Mouse (Mus musculus) forebrain, embryonic 16.5 days (tissue): ENCODE measurements at regions not wholly inside any gene's neighbourhood (a gene's known extent, or its start where the extent isn't known, plus 50 kb on each side); places are given as distances from the start of the nearest gene placed in this dataset.
A peak's percentile ranks its signal among the peaks of the same experiment; 100 is the strongest.

ENCODE experiments used
- ATAC-seq: fragments of 200-750 bp; cut with Nextera tagmentation; 2 replicates; pipeline ENCODE4 v1.8.0; 2017; ENCODE audit warnings: mild to moderate bottlenecking, moderate library complexity
- H3K27ac ChIP-seq: fragments of 300-500 bp; sonication (generic); 2 replicates; pipeline ENCODE4 v1.5.1; 2014; ENCODE audit warnings: low read length, control low read depth
- H3K27me3 ChIP-seq: fragments of 300-500 bp; sonication (generic); replicated peaks from 2 replicates; pipeline ENCODE4 v1.6.1; 2014; ENCODE audit warnings: low read length; ENCODE audit not compliant: control insufficient read depth, insufficient read depth
- H3K36me3 ChIP-seq: fragments of 300-500 bp; sonication (generic); 2 replicates; pipeline ENCODE4 v1.6.1; 2014; ENCODE audit not compliant: control insufficient read depth, insufficient read depth
- H3K4me1 ChIP-seq: fragments of 300-500 bp; sonication (generic); replicated peaks from 2 replicates; pipeline ENCODE4 v1.6.1; 2014; ENCODE audit warnings: low read length; ENCODE audit not compliant: control insufficient read depth, insufficient read depth
- H3K4me2 ChIP-seq: fragments of 300-500 bp; sonication (generic); 2 replicates; pipeline ENCODE4 v1.6.1; 2014; ENCODE audit warnings: mild to moderate bottlenecking, low read length, control low read depth
- H3K4me3 ChIP-seq: fragments of 300-500 bp; sonication (generic); replicated peaks from 2 replicates; pipeline ENCODE4 v1.5.1; 2014; ENCODE audit warnings: mild to moderate bottlenecking, low read length, control low read depth
- H3K9ac ChIP-seq: fragments of 300-500 bp; sonication (generic); replicated peaks from 2 replicates; pipeline ENCODE4 v1.6.1; 2014; ENCODE audit warnings: low read depth, low read length, control low read depth
- H3K9me3 ChIP-seq: fragments of 300-500 bp; sonication (generic); 2 replicates; pipeline ENCODE4 v1.6.1; 2016; ENCODE audit warnings: low read length; ENCODE audit not compliant: control insufficient read depth
- WGBS: fragments of 180-500 bp; shearing (Covaris S2); extraction: QIAGEN DNeasy Blood & Tissue Kit; methylation state at CpG from one replicate; pipeline ENCODE4 v1.1.7; 2014; 5-methylcytosine and 5-hydroxymethylcytosine counted together

DNA sequence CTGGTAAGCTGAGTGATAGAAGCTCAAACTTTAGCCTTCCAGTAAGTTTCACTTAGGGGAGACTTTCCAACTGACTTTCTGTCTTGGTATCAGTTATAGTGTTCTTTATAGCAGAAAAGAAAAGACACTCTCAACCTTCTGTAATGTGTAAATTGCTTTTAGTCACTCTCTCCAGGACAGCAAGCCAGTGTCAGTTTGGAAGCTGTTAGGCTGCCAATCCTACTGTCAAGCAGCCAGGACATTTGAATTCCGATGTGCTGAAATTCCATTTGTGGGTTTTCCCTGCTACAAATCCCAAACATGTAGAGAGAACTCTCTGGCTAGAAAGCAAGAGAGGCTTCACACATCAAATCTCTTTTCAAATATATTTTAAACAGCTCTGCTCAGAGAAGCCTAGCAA lies 390.4 kb downstream of the Olfm4 start:
- no peak overlapping the region for H3K4me2 ChIP-seq
- no peak overlapping the region for H3K9ac ChIP-seq
- H3K27ac ChIP-seq = no peak overlapping the region
- WGBS = 62% methylated on average over 1 of the region's 1 CpGs
- no peak for ATAC-seq
- H3K4me3 ChIP-seq = no peak overlapping the region
- no peaks in the 10 kb centered on the region for H3K36me3 ChIP-seq
- peaks cover 6% of the 10 kb centered on the region for H3K4me1 ChIP-seq
- no peaks in the 10 kb centered on the region for H3K27me3 ChIP-seq
- no peaks in the 10 kb centered on the region for H3K9me3 ChIP-seq

GRCm38 (mm10) chr14:80377064-80377463 lies 393.2 kb downstream of the Olfm4 start:
- Histone ChIP-seq H3K27ac (no peak overlapping the region), H3K36me3 (no peaks in the 10 kb centered on the region), H3K9me3 (no peaks in the 10 kb centered on the region), H3K9ac (no peak overlapping the region), H3K27me3 (no peaks in the 10 kb centered on the region), H3K4me1 (no peaks in the 10 kb centered on the region), H3K4me2 (no peak overlapping the region), H3K4me3 (no peak overlapping the region)
- WGBS = 60% methylated on average over 1 of the region's 1 CpGs
- no peak for ATAC-seq

DNA sequence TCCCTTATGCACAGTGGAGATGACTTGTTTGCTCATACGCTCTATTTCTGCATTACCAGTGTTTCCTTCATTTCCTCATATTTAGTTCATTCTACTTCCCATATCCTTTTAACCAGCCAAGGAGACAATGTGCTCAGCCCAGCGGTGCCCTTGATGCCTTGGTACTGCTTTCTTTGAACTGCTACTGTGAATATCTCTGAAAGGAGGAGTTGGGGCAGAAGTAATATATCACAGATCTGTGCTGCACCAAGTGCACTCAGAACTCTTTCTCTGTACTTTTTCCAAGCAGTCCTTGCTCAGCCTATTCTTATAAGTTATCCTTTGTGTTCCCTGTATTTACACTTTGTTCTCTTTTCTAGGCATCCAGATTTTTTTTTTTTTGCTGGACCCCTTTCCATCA lies 407.5 kb downstream of the Olfm4 start:
- H3K27ac ChIP-seq = no peak overlapping the region
- H3K27me3 ChIP-seq = no peaks in the 10 kb centered on the region
- no peaks in the 10 kb centered on the region for H3K4me1 ChIP-seq
- no peaks in the 10 kb centered on the region for H3K9me3 ChIP-seq
- 21% methylated on average over 2 of the region's 2 CpGs for WGBS
- no peak overlapping the region for H3K9ac ChIP-seq
- no peak overlapping the region for H3K4me2 ChIP-seq
- peak; percentile 45; the same call in 1 of the 2 replicates for ATAC-seq
- no peaks in the 10 kb centered on the region for H3K36me3 ChIP-seq
- H3K4me3 ChIP-seq = no peak overlapping the region

DNA sequence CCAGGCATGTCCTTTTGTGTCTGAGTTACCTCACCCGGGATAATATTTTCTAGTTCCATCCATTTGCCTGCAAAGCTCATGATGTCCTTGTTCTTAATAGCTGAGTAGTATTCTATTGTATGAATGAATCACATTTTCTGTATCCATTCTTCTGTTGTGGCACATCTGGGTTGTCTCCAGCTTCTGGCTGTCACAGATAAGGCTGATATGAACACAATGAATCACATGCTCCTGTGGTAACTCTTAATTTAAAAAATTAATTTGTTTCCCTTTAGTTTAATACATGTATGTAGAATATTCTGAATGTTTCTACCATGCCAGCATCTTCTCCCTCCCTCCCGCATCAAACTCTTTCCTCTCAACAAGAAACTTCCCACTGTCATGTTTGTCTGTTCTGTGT lies 424.4 kb downstream of the Olfm4 start:
- 100% methylated on average over 2 of the region's 2 CpGs for WGBS
- no peaks in the 10 kb centered on the region for H3K27me3 ChIP-seq
- H3K4me1 ChIP-seq = no peaks in the 10 kb centered on the region
- H3K27ac ChIP-seq = no peak overlapping the region
- no peak overlapping the region for H3K4me2 ChIP-seq
- no peaks in the 10 kb centered on the region for H3K9me3 ChIP-seq
- ATAC-seq = no peak
- no peak overlapping the region for H3K9ac ChIP-seq
- H3K4me3 ChIP-seq = no peak overlapping the region
- no peaks in the 10 kb centered on the region for H3K36me3 ChIP-seq

- 77% methylated on average over 3 of the region's 3 CpGs for WGBS
Measured at GRCm38 (mm10) chr14:80418810-80419325, 435.0 kb downstream of the Olfm4 start.

DNA sequence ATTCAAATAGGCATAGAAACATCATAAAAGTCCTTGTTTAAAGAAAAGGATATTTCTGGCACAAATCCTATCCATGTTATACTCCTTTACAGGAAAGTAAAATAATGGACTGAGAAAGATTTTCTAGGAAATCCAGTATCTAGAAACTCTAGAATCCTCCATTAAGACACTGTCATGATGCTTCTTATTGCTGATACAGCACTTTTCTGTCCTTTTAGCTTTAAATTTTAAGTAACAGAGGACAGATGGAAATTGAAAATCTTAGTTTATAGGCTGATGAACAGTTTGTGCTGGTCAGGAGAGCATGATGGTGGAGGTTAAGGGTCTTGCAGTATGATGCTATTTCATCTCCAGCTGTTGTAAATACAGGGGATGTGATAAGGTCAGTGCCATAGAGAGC lies 459.9 kb downstream of the Olfm4 start:
- no peak for ATAC-seq
- H3K9ac ChIP-seq = no peak overlapping the region
- H3K4me1 ChIP-seq = no peaks in the 10 kb centered on the region
- H3K4me2 ChIP-seq = no peak overlapping the region
- H3K9me3 ChIP-seq = no peaks in the 10 kb centered on the region; the same call in 1 of the 2 replicates
- no peaks in the 10 kb centered on the region for H3K27me3 ChIP-seq
- H3K27ac ChIP-seq = no peak overlapping the region
- H3K36me3 ChIP-seq = no peaks in the 10 kb centered on the region
- H3K4me3 ChIP-seq = no peak overlapping the region

More at GRCm38 (mm10) chr14:80418810-80419325, 435.0 kb downstream of the Olfm4 start:
- Histone ChIP-seq H3K4me1 (no peaks in the 10 kb centered on the region), H3K27me3 (no peaks in the 10 kb centered on the region), H3K4me3 (no peak overlapping the region), H3K36me3 (no peaks in the 10 kb centered on the region), H3K27ac (no peak overlapping the region), H3K4me2 (no peak overlapping the region), H3K9ac (no peak overlapping the region), H3K9me3 (no peaks in the 10 kb centered on the region)
- no peak for ATAC-seq

DNA sequence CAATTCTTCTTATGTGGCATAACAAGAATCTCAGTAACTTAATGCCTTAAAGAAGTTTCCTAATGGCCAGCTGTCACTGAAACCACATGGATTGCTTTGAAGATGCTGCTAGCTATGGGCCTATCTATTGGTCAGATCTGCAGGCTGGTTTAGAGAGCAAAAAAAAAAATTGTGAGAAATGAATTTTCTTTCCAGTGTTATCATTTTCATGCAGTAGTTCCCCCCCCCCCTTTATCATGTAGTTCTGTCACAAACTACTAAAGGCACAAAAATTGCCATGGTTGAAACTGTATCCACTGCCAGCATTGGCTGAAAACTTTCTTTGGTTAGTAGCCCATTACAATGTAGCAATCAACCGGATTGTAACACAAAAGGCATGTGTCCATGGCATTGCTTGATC lies 487.6 kb downstream of the Olfm4 start:
- H3K27ac ChIP-seq = no peak overlapping the region
- 11% methylated on average over 1 of the region's 1 CpGs for WGBS
- no peaks in the 10 kb centered on the region for H3K36me3 ChIP-seq
- no peaks in the 10 kb centered on the region for H3K27me3 ChIP-seq
- no peak overlapping the region for H3K4me2 ChIP-seq
- H3K4me1 ChIP-seq = 0 out of 2 replicates have a peak, but pooled peaks cover 2% of the 10 kb centered on the region
- H3K9me3 ChIP-seq = no peaks in the 10 kb centered on the region
- ATAC-seq = no peak
- no peak overlapping the region for H3K4me3 ChIP-seq
- no peak overlapping the region for H3K9ac ChIP-seq

GRCm38 (mm10) chr14:80479918-80480317 lies 496.0 kb downstream of the Olfm4 start:
- H3K9me3 ChIP-seq = no peaks in the 10 kb centered on the region
- H3K4me2 ChIP-seq = no peak overlapping the region
- no peak overlapping the region for H3K4me3 ChIP-seq
- H3K27me3 ChIP-seq = no peaks in the 10 kb centered on the region
- H3K27ac ChIP-seq = no peak overlapping the region
- H3K4me1 ChIP-seq = 0 out of 2 replicates have a peak, but pooled peaks cover 2% of the 10 kb centered on the region
- no peak overlapping the region for H3K9ac ChIP-seq
- H3K36me3 ChIP-seq = no peaks in the 10 kb centered on the region
- no peak for ATAC-seq

- Histone ChIP-seq H3K4me1 (no peaks in the 10 kb centered on the region), H3K9me3 (no peaks in the 10 kb centered on the region), H3K27me3 (no peaks in the 10 kb centered on the region), H3K27ac (no peak overlapping the region), H3K4me3 (no peak overlapping the region), H3K9ac (no peak overlapping the region), H3K36me3 (no peaks in the 10 kb centered on the region), H3K4me2 (no peak overlapping the region)
- ATAC-seq = no peak
- WGBS = 23% methylated on average over 3 of the region's 3 CpGs
Measured at GRCm38 (mm10) chr14:80482771-80483170, 498.9 kb downstream of the Olfm4 start.

DNA sequence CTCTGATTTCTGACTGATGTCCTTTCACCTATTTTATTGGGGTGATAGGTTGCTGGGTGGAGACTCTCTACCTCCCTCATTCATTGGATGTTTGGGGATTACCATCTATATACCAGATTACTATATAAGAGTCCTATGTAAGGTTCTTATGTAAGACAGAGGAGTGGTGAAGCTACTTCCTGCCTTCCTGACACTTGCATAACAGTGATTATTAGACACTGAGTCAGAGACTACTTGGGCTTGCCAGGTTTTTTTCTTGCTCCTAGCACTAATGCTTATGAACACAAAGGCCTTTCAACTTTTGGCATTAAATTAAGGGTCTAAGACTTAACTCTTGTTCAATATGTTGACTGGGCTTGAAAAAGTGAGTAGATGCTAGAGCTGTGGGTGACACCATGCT lies 500.4 kb downstream of the Olfm4 start:
- no peaks in the 10 kb centered on the region for H3K36me3 ChIP-seq
- no peaks in the 10 kb centered on the region for H3K27me3 ChIP-seq
- H3K4me1 ChIP-seq = no peaks in the 10 kb centered on the region
- H3K4me3 ChIP-seq = no peak overlapping the region
- no peak overlapping the region for H3K9ac ChIP-seq
- no peaks in the 10 kb centered on the region for H3K9me3 ChIP-seq
- no peak for ATAC-seq
- H3K4me2 ChIP-seq = no peak overlapping the region
- no peak overlapping the region for H3K27ac ChIP-seq
